Mouse (Mus musculus): Measurements from ENCODE around the gene Gper1. TPM values are rescaled to one million over a fixed set of nuclear protein-coding genes. Genes with fewer than 3 reads are reported as not detected.
A peak's percentile ranks its signal among the peaks of the same experiment; 100 is the strongest.

Gene Gper1
- polyA plus RNA-seq, 1 experiment, result 4.4 TPM

- TF ChIP-seq CTCF (IDR thresholded peaks at IDR 0.05; ENCODE audit: borderline replicate concordance, insufficient read depth, low read depth, low read length), result no peak
- no peak for TF ChIP-seq POLR2A (IDR thresholded peaks at IDR 0.05; ENCODE audit: borderline replicate concordance, insufficient read depth, low read length)
- DNase-seq, result no peak
- 87% methylated on average over 4 of the region's 4 CpGs for WGBS
- Histone ChIP-seq H3K27ac (ENCODE audit: insufficient read depth, low read length) (no peak overlapping the region), H3K27me3 (ENCODE audit: control insufficient read depth, insufficient read depth, low read length) (no peaks in the 10 kb centered on the region), H3K4me3 (replicated peaks; ENCODE audit: insufficient read depth, low read depth, low read length) (no peak overlapping the region), H3K4me1 (ENCODE audit: control insufficient read depth, insufficient read depth, low read length) (peaks cover 46% of the 10 kb centered on the region)
Observed at GRCm38 (mm10) chr5:139410056-139410455, 12.9 kb upstream of the Gper1 start.

- H3K27ac ChIP-seq (ENCODE audit: insufficient read depth, low read length), result no peak overlapping the region
- H3K4me1 ChIP-seq (ENCODE audit: control insufficient read depth, insufficient read depth, low read length), result peaks cover 46% of the 10 kb centered on the region
- 22% methylated on average over 6 of the region's 6 CpGs for WGBS
- no peak overlapping the region for H3K4me3 ChIP-seq (replicated peaks; ENCODE audit: insufficient read depth, low read depth, low read length)
- TF ChIP-seq POLR2A (IDR thresholded peaks at IDR 0.05; ENCODE audit: borderline replicate concordance, insufficient read depth, low read length) (no peak), CTCF (IDR thresholded peaks at IDR 0.05; ENCODE audit: borderline replicate concordance, insufficient read depth, low read depth, low read length) (no peak)
- DNase-seq, result peak; percentile 48 to 57
- no peaks in the 10 kb centered on the region for H3K27me3 ChIP-seq (ENCODE audit: control insufficient read depth, insufficient read depth, low read length)
Observed at GRCm38 (mm10) chr5:139411117-139411516, 11.8 kb upstream of the Gper1 start.

DNA sequence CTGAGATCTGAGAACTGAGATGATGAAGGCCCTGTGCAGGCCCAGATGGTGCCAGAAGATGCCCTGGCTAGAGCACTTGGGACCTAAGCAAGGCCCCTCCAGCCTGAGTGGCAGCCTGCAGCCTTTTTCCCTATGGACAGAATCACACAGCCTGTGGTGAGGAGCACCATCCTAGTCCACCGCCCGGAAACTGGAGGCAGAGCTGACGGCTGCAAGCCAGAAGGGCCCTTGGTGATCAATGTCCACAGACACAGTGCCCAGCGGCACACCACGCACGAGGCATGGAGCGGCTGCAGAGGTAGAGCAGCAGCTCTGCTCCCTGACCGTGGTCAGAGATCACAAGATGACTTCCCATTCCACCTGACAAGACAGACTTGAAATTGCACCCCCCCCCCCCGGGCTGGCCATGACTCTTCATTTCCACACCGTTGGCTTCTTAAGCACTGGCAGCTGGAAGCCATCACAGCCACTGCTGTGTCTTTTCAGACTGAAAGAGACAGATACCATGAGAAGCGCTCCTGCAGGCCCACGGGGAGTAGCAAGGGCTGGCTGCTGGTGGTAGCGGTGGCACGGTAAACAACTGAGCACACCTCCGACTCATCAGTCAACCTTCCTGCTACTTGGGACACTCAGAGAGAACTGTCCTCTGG is 11.2 kb upstream of the Gper1 start:
- WGBS, result 61% methylated on average over 15 of the region's 15 CpGs
- H3K4me3 ChIP-seq (replicated peaks; ENCODE audit: insufficient read depth, low read depth, low read length), result no peak overlapping the region
- no peak for DNase-seq
- H3K4me1 ChIP-seq (ENCODE audit: control insufficient read depth, insufficient read depth, low read length), result peaks cover 46% of the 10 kb centered on the region
- H3K27ac ChIP-seq (ENCODE audit: insufficient read depth, low read length), result no peak overlapping the region
- H3K27me3 ChIP-seq (ENCODE audit: control insufficient read depth, insufficient read depth, low read length), result no peaks in the 10 kb centered on the region
- TF ChIP-seq CTCF (IDR thresholded peaks at IDR 0.05; ENCODE audit: borderline replicate concordance, insufficient read depth, low read depth, low read length) (no peak), POLR2A (IDR thresholded peaks at IDR 0.05; ENCODE audit: borderline replicate concordance, insufficient read depth, low read length) (no peak)

- no peak overlapping the region for H3K4me3 ChIP-seq (replicated peaks; ENCODE audit: insufficient read depth, low read depth, low read length)
- 91% methylated on average over 4 of the region's 4 CpGs for WGBS
- no peak overlapping the region for H3K27ac ChIP-seq (ENCODE audit: insufficient read depth, low read length)
- H3K27me3 ChIP-seq (ENCODE audit: control insufficient read depth, insufficient read depth, low read length), result no peaks in the 10 kb centered on the region
- no peak for TF ChIP-seq CTCF (IDR thresholded peaks at IDR 0.05; ENCODE audit: borderline replicate concordance, insufficient read depth, low read depth, low read length)
- no peak for TF ChIP-seq POLR2A (IDR thresholded peaks at IDR 0.05; ENCODE audit: borderline replicate concordance, insufficient read depth, low read length)
- no peak for DNase-seq
- H3K4me1 ChIP-seq (ENCODE audit: control insufficient read depth, insufficient read depth, low read length), result peaks cover 38% of the 10 kb centered on the region
Observed at GRCm38 (mm10) chr5:139413545-139413944, 9.4 kb upstream of the Gper1 start.

GRCm38 (mm10) chr5:139415001-139415400 is 8.0 kb upstream of the Gper1 start:
- no peak for DNase-seq
- no peaks in the 10 kb centered on the region for H3K27me3 ChIP-seq (ENCODE audit: control insufficient read depth, insufficient read depth, low read length)
- peaks cover 33% of the 10 kb centered on the region for H3K4me1 ChIP-seq (ENCODE audit: control insufficient read depth, insufficient read depth, low read length)
- no peak overlapping the region for H3K4me3 ChIP-seq (replicated peaks; ENCODE audit: insufficient read depth, low read depth, low read length)
- no peak for TF ChIP-seq CTCF (IDR thresholded peaks at IDR 0.05; ENCODE audit: borderline replicate concordance, insufficient read depth, low read depth, low read length)
- TF ChIP-seq POLR2A (IDR thresholded peaks at IDR 0.05; ENCODE audit: borderline replicate concordance, insufficient read depth, low read length), result no peak
- no peak overlapping the region for H3K27ac ChIP-seq (ENCODE audit: insufficient read depth, low read length)
- WGBS, result 83% methylated on average over 5 of the region's 5 CpGs

- TF ChIP-seq POLR2A (IDR thresholded peaks at IDR 0.05; ENCODE audit: borderline replicate concordance, insufficient read depth, low read length) (no peak), CTCF (IDR thresholded peaks at IDR 0.05; ENCODE audit: borderline replicate concordance, insufficient read depth, low read depth, low read length) (no peak)
- DNase-seq, result no peak
- Histone ChIP-seq H3K4me3 (replicated peaks; ENCODE audit: insufficient read depth, low read depth, low read length) (no peak overlapping the region), H3K4me1 (ENCODE audit: control insufficient read depth, insufficient read depth, low read length) (peaks cover 17% of the 10 kb centered on the region), H3K27ac (ENCODE audit: insufficient read depth, low read length) (no peak overlapping the region), H3K27me3 (ENCODE audit: control insufficient read depth, insufficient read depth, low read length) (no peaks in the 10 kb centered on the region)
- 95% methylated on average over 4 of the region's 4 CpGs for WGBS
Observed at GRCm38 (mm10) chr5:139416942-139417341, 6.0 kb upstream of the Gper1 start.

- no peak overlapping the region for H3K4me3 ChIP-seq (replicated peaks; ENCODE audit: insufficient read depth, low read depth, low read length)
- no peak overlapping the region for H3K27ac ChIP-seq (ENCODE audit: insufficient read depth, low read length)
- no peak for DNase-seq
- peaks cover 14% of the 10 kb centered on the region for H3K4me1 ChIP-seq (ENCODE audit: control insufficient read depth, insufficient read depth, low read length)
- 93% methylated on average over 3 of the region's 3 CpGs for WGBS
- no peaks in the 10 kb centered on the region for H3K27me3 ChIP-seq (ENCODE audit: control insufficient read depth, insufficient read depth, low read length)
- 0 out of 2 replicates have a peak, but pooled peaks have one; percentile 16 for TF ChIP-seq CTCF (IDR thresholded peaks at IDR 0.05; ENCODE audit: borderline replicate concordance, insufficient read depth, low read depth, low read length)
- TF ChIP-seq POLR2A (IDR thresholded peaks at IDR 0.05; ENCODE audit: borderline replicate concordance, insufficient read depth, low read length), result no peak
Observed at GRCm38 (mm10) chr5:139417480-139417879, 5.5 kb upstream of the Gper1 start.

- H3K27ac ChIP-seq (ENCODE audit: insufficient read depth, low read length), result no peak overlapping the region
- TF ChIP-seq CTCF (IDR thresholded peaks at IDR 0.05; ENCODE audit: borderline replicate concordance, insufficient read depth, low read depth, low read length) (no peak), POLR2A (IDR thresholded peaks at IDR 0.05; ENCODE audit: borderline replicate concordance, insufficient read depth, low read length) (no peak)
Observed at GRCm38 (mm10) chr5:139418110-139418509, 4.8 kb upstream of the Gper1 start.

More at GRCm38 (mm10) chr5:139418110-139418509, 4.8 kb upstream of the Gper1 start:
- DNase-seq, result no peak
- 74% methylated on average over 2 of the region's 2 CpGs for WGBS
- H3K4me3 ChIP-seq (replicated peaks; ENCODE audit: insufficient read depth, low read depth, low read length), result no peak overlapping the region
- no peaks in the 10 kb centered on the region for H3K27me3 ChIP-seq (ENCODE audit: control insufficient read depth, insufficient read depth, low read length)
- H3K4me1 ChIP-seq (ENCODE audit: control insufficient read depth, insufficient read depth, low read length), result peaks cover 18% of the 10 kb centered on the region
